Mouse (Mus musculus) spleen, postnatal 0 days (tissue): ENCODE data around the gene Scai. TPM values are rescaled to one million over a fixed set of nuclear protein-coding genes. Genes with fewer than 3 reads are reported as not detected.

ENCODE experiments used
- polyA plus RNA-seq: library from polyadenylated mRNA; unstranded; fragments of >200 nt; fragmentation: Nextera tagmentation; extraction: Ambion mirVana; gene quantifications from 2 replicates; pipeline ENCODE4 v1.2.1, GENCODE M21; 2015

Gene Scai
- polyA plus RNA-seq, result 3.1 and 4.0 TPM in 2 replicates

GRCm38 (mm10) chr2:39190561-39191056 is at the start of gene Scai:
TSS of gene Scai (minus strand) at chr2:39190734.

DNA sequence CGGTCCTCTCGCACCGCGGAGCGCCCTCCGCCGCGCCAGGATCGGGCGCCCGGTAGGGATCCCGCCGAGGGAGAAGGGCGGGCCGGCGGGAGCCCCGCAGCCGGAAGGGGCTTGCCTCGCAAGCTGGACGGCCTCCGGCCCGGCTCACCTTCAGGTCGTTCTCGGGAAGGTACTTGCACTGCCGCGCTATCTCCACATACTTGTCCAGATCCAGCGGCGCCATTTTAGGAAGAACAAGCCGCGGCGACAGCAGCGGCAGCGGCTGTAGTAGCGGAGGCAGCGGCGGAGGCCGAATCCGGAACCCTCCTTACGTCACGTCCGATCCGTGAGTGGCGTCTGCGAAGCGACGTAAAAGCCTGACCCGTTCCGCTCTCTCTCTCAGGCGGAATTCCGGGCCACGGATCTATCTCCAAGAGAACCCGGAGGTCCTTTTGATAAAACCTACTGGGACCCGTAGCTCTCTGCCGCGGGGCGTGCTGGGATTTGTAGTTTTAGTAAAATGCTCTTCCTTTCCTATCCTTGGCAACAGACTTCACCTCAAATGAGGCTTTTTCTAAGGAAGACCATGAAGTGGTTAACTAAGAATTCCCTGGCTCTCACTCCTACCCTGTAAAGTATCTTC is 35.6 kb upstream of the Scai start, which contains the start of gene Ppp6c:
Ppp6c (minus strand) TSS at position 433 of the 622 bp plus-strand sequence.

DNA sequence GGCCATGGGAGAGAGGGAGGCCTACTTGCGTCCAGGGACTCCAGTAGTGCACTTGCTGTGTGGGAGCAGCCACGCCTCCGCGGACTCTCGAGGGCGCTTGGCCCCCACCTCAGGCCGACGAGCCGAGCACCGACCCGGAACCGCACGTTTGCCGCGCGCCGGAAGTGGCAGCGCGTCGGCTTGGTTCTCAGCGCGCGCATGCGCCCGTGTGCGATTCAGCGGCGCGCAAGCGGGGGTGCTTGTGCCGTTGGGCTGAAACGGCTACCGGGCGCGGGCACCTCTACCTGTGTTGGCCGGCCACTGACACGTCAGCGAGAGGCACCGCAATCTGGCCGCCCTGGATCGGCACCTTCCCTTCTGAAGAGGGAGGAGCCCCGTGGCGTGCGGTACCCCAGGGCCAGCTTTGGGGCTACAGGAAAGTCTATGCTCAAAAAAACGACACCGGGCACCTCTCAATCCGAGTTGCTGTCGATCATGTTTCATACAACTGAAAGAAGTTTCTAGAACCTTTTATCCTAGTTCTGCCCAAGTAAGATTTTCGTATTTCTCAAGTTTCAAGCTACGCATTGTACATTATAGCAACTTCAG is 125.0 kb downstream of the Scai start, which contains the start of gene Golga1:
Golga1 (minus strand) TSS at position 142 of the 588 bp plus-strand sequence.

Other genes starting within 250 kb of the Scai start
- 1.3 and 1.6 TPM in 2 replicates for gene Wdr38, start 193.3 kb downstream of the Scai start, polyA plus RNA-seq
- 80.5 and 84.9 TPM in 2 replicates for gene Arpc5l, start 185.4 kb downstream of the Scai start, polyA plus RNA-seq
- gene Rpl35, start 185.1 kb downstream of the Scai start, polyA plus RNA-seq, result 933 and 1,043 TPM in 2 replicates
- gene Golga1, start 125.2 kb downstream of the Scai start, polyA plus RNA-seq, result 14.6 and 15.9 TPM in 2 replicates
- 50.9 and 53.3 TPM in 2 replicates for gene Ppp6c, start 35.7 kb upstream of the Scai start, polyA plus RNA-seq